Mouse (Mus musculus): ENCODE data around the gene 1700017D01Rik. TPM values are rescaled to one million over a fixed set of nuclear protein-coding genes. Genes with fewer than 3 reads are reported as not detected.

Gene 1700017D01Rik
- polyA plus RNA-seq (2015; fragmentation: Nextera tagmentation; extraction: Ambion mirVana) = not detected in 2 replicates

DNA sequence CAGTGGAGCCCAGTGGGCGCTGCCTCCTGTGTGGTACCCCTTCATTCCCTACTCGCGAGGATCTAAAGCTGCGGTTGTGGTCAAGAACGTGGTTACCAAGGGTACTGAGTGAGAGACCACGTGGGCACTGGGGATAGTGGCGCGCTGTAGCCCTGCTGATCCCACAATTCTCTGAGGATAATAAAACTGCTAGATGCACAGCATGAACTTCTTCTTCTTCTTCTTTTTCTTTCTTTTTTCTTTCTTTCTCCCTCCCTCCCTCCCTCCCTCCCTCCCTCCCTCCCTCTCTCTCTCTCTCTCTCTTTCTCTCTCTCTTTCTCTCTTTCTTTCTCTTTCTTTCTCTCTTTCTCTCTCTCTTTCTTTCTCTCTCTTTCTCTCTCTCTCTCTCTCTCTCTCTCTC is at the start of gene 1700017D01Rik:
TSS of gene 1700017D01Rik (minus strand) at position 101 of the 400 bp plus-strand sequence.

DNA sequence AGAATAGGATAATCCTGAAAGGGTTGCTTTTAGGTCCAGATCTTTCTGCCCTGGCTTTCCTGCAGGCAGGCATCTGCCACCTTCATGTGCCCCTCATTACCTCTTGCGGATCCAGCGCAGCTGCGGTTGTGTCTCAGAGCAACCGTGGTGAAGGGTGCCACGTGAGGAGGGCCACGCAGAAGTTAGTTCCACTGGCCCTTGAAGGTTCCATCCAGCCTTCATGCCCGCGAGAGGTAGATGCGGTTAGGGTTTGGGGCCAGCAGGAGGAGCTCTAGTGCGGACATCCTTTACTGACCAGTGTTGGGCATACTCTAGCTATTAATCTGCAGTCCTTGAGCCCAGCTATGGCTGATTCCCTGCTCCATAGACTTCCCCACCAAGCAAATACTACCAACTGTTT is 34.5 kb upstream of the 1700017D01Rik start, which contains the start of gene 1700025F22Rik:
TSS of gene 1700025F22Rik (minus strand) at position 149 of the 400 bp plus-strand sequence.

DNA sequence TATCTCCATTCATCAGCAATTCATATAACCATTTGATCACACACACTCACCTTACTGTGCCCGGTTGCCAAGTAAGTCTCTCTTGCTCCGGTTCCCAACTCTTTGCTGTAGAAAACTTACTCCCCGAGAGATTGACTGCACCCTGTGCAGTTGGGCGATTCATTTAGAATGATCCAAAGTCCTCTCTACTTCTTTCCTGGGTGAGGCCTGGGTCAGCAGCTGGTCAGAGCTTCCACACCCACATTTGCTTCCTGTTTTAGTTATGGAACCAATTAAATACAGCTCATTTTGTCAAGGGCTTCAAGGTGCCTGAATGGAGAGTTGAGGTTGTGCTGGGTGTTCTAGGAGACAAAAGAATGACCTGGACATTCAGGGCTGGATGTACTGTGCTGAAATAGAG is 49.7 kb downstream of the 1700017D01Rik start, which contains the start of gene Ms4a8a:
TSS of gene Ms4a8a (minus strand) at position 169 of the 400 bp plus-strand sequence.

Other genes with a start within 250 kb of the 1700017D01Rik start
- 167 and 179 TPM in 2 replicates for gene Tmem109, start 248.9 kb downstream of the 1700017D01Rik start, polyA plus RNA-seq (2015; fragmentation: Nextera tagmentation; extraction: Ambion mirVana)
- 52.8 and 52.9 TPM in 2 replicates for gene Prpf19, start 235.6 kb downstream of the 1700017D01Rik start, polyA plus RNA-seq (2015; fragmentation: Nextera tagmentation; extraction: Ambion mirVana)
- 1.6 and 1.8 TPM in 2 replicates for gene Zp1, start 210.2 kb downstream of the 1700017D01Rik start, polyA plus RNA-seq (2015; fragmentation: Nextera tagmentation; extraction: Ambion mirVana)
- gene Ptgdr2, start 193.7 kb downstream of the 1700017D01Rik start, polyA plus RNA-seq (2015; fragmentation: Nextera tagmentation; extraction: Ambion mirVana) = 0.09 and 0.11 TPM in 2 replicates
- gene Ccdc86, start 181.6 kb downstream of the 1700017D01Rik start, polyA plus RNA-seq (2015; fragmentation: Nextera tagmentation; extraction: Ambion mirVana) = 31.4 and 33.0 TPM in 2 replicates
- 0.26 and 0.83 TPM in 2 replicates for gene Ms4a10, start 156.2 kb downstream of the 1700017D01Rik start, polyA plus RNA-seq (2015; fragmentation: Nextera tagmentation; extraction: Ambion mirVana)
- not detected in 2 replicates for gene Ms4a15, start 137.6 kb downstream of the 1700017D01Rik start, polyA plus RNA-seq (2015; fragmentation: Nextera tagmentation; extraction: Ambion mirVana)
- gene Ms4a18, start 112.8 kb downstream of the 1700017D01Rik start, polyA plus RNA-seq (2015; fragmentation: Nextera tagmentation; extraction: Ambion mirVana) = not detected in 2 replicates
- 0.49 TPM in 1 of 2 replicates, not detected in the other for gene Ms4a8a, start 49.8 kb downstream of the 1700017D01Rik start, polyA plus RNA-seq (2015; fragmentation: Nextera tagmentation; extraction: Ambion mirVana)
- not detected in 2 replicates for gene 1700025F22Rik, start 34.4 kb upstream of the 1700017D01Rik start, polyA plus RNA-seq (2015; fragmentation: Nextera tagmentation; extraction: Ambion mirVana)
- not detected in 2 replicates for gene Ms4a13, start 65.9 kb upstream of the 1700017D01Rik start, polyA plus RNA-seq (2015; fragmentation: Nextera tagmentation; extraction: Ambion mirVana)
- gene Ms4a12, start 101.6 kb upstream of the 1700017D01Rik start, polyA plus RNA-seq (2015; fragmentation: Nextera tagmentation; extraction: Ambion mirVana) = not detected in 2 replicates
- gene Ms4a1, start 135.4 kb upstream of the 1700017D01Rik start, polyA plus RNA-seq (2015; fragmentation: Nextera tagmentation; extraction: Ambion mirVana) = 0.04 and 0.06 TPM in 2 replicates
- not detected in 2 replicates for gene Ms4a5, start 153.0 kb upstream of the 1700017D01Rik start, polyA plus RNA-seq (2015; fragmentation: Nextera tagmentation; extraction: Ambion mirVana)
- 0.17 TPM in 2 replicates for gene Ms4a14, start 183.6 kb upstream of the 1700017D01Rik start, polyA plus RNA-seq (2015; fragmentation: Nextera tagmentation; extraction: Ambion mirVana)
- gene Ms4a7, start 205.3 kb upstream of the 1700017D01Rik start, polyA plus RNA-seq (2015; fragmentation: Nextera tagmentation; extraction: Ambion mirVana) = 10.7 and 15.8 TPM in 2 replicates
- 11.3 and 13.8 TPM in 2 replicates for gene Ms4a4a, start 244.6 kb upstream of the 1700017D01Rik start, polyA plus RNA-seq (2015; fragmentation: Nextera tagmentation; extraction: Ambion mirVana)

All from skeletal muscle tissue, postnatal 0 days (tissue).